Mouse (Mus musculus) brain, embryonic 14.5 days (tissue): ENCODE data around the gene Btbd7.

ENCODE experiments used
- CTCF ChIP-seq: fragments of 200-500 bp; IDR thresholded peaks from 2 replicates; pipeline ENCODE4 v1.5.1; 2012; ENCODE audit warnings: inconsistent platforms, mild to moderate bottlenecking, moderate library complexity, borderline replicate concordance; ENCODE audit not compliant: insufficient read depth, insufficient read length; ENCODE audit errors: extremely low read depth
- POLR2A ChIP-seq: fragments of 200-500 bp; IDR thresholded peaks from 2 replicates; pipeline ENCODE4 v1.6.1; 2012; ENCODE audit warnings: mild to moderate bottlenecking, inconsistent platforms, borderline replicate concordance; ENCODE audit not compliant: poor library complexity, insufficient read depth, insufficient read length, severe bottlenecking; ENCODE audit errors: extremely low read depth

GRCm38 (mm10) chr12:102787927-102788326 lies 90.3 kb downstream of the Btbd7 start:
- no peak for TF ChIP-seq POLR2A
- TF ChIP-seq CTCF = no peak
